Mouse (Mus musculus): Measurements from ENCODE around the gene Il27ra. TPM values are rescaled to one million over a fixed set of nuclear protein-coding genes. Genes with fewer than 3 reads are reported as not detected.

Gene Il27ra
- polyA plus RNA-seq, 1 experiment, result 7.9 TPM

GRCm38 (mm10) chr8:84076412-84076811 lies 34.0 kb upstream of the Il27ra start:
- Histone ChIP-seq H3K4me1 (peaks cover 59% of the 10 kb centered on the region), H3K36me3 (replicated peaks; ENCODE audit: low read length) (peaks cover 80% of the 10 kb centered on the region), H3K27me3 (replicated peaks) (no peaks in the 10 kb centered on the region), H3K9me3 (no peaks in the 10 kb centered on the region), H3K4me3 (replicated peaks) (no peak overlapping the region)
- TF ChIP-seq FLI1 (IDR thresholded peaks at IDR 0.05; ENCODE audit: low read length), result no peak
- no peak for TF ChIP-seq GATA1 (IDR thresholded peaks at IDR 0.05; ENCODE audit: borderline replicate concordance, low read length)

- Histone ChIP-seq H3K9me3 (no peaks in the 10 kb centered on the region), H3K4me3 (replicated peaks) (no peak overlapping the region), H3K27me3 (replicated peaks) (no peaks in the 10 kb centered on the region), H3K36me3 (replicated peaks; ENCODE audit: low read length) (peaks cover 51% of the 10 kb centered on the region), H3K4me1 (peaks cover 89% of the 10 kb centered on the region)
- TF ChIP-seq GATA1 (IDR thresholded peaks at IDR 0.05; ENCODE audit: borderline replicate concordance, low read length), result no peak
- no peak for TF ChIP-seq FLI1 (IDR thresholded peaks at IDR 0.05; ENCODE audit: low read length)
These were observed 31.0 kb upstream of the Il27ra start for GRCm38 (mm10) chr8:84073230-84073976.

GRCm38 (mm10) chr8:84072321-84072720 lies 29.9 kb upstream of the Il27ra start:
- Histone ChIP-seq H3K4me3 (replicated peaks) (peak overlapping the region; percentile 14), H3K27me3 (replicated peaks) (no peaks in the 10 kb centered on the region), H3K36me3 (replicated peaks; ENCODE audit: low read length) (peaks cover 42% of the 10 kb centered on the region), H3K9me3 (no peaks in the 10 kb centered on the region), H3K4me1 (peaks cover 98% of the 10 kb centered on the region)
- TF ChIP-seq FLI1 (IDR thresholded peaks at IDR 0.05; ENCODE audit: low read length) (no peak), GATA1 (IDR thresholded peaks at IDR 0.05; ENCODE audit: borderline replicate concordance, low read length) (no peak)

GRCm38 (mm10) chr8:84071921-84072320 lies 29.5 kb upstream of the Il27ra start:
- TF ChIP-seq GATA1 (IDR thresholded peaks at IDR 0.05; ENCODE audit: borderline replicate concordance, low read length) (no peak), FLI1 (IDR thresholded peaks at IDR 0.05; ENCODE audit: low read length) (no peak)
- H3K4me3 ChIP-seq (replicated peaks), result peak overlapping the region; percentile 2
- no peaks in the 10 kb centered on the region for H3K27me3 ChIP-seq (replicated peaks)
- peaks cover 94% of the 10 kb centered on the region for H3K4me1 ChIP-seq
- no peaks in the 10 kb centered on the region for H3K9me3 ChIP-seq
- H3K36me3 ChIP-seq (replicated peaks; ENCODE audit: low read length), result peaks cover 38% of the 10 kb centered on the region

GRCm38 (mm10) chr8:84070667-84071066 lies 28.3 kb upstream of the Il27ra start:
- no peaks in the 10 kb centered on the region for H3K27me3 ChIP-seq (replicated peaks)
- peaks cover 26% of the 10 kb centered on the region for H3K36me3 ChIP-seq (replicated peaks; ENCODE audit: low read length)
- peaks cover 82% of the 10 kb centered on the region for H3K4me1 ChIP-seq
- H3K9me3 ChIP-seq, result no peaks in the 10 kb centered on the region
- H3K4me3 ChIP-seq (replicated peaks), result no peak overlapping the region
- TF ChIP-seq GATA1 (IDR thresholded peaks at IDR 0.05; ENCODE audit: borderline replicate concordance, low read length) (no peak), FLI1 (IDR thresholded peaks at IDR 0.05; ENCODE audit: low read length) (no peak)

GRCm38 (mm10) chr8:84070241-84070640 lies 27.9 kb upstream of the Il27ra start:
- peaks cover 22% of the 10 kb centered on the region for H3K36me3 ChIP-seq (replicated peaks; ENCODE audit: low read length)
- TF ChIP-seq FLI1 (IDR thresholded peaks at IDR 0.05; ENCODE audit: low read length) (no peak), GATA1 (IDR thresholded peaks at IDR 0.05; ENCODE audit: borderline replicate concordance, low read length) (no peak)
- H3K9me3 ChIP-seq, result no peaks in the 10 kb centered on the region
- H3K27me3 ChIP-seq (replicated peaks), result no peaks in the 10 kb centered on the region
- peak overlapping the region; percentile 40 for H3K4me3 ChIP-seq (replicated peaks)
- H3K4me1 ChIP-seq, result peaks cover 82% of the 10 kb centered on the region

- Histone ChIP-seq H3K36me3 (replicated peaks; ENCODE audit: low read length) (peaks cover 17% of the 10 kb centered on the region), H3K9me3 (no peaks in the 10 kb centered on the region), H3K4me1 (peaks cover 82% of the 10 kb centered on the region), H3K4me3 (replicated peaks) (peak overlapping the region; percentile 40), H3K27me3 (replicated peaks) (no peaks in the 10 kb centered on the region)
- TF ChIP-seq GATA1 (IDR thresholded peaks at IDR 0.05; ENCODE audit: borderline replicate concordance, low read length), result no peak
These were observed 27.4 kb upstream of the Il27ra start for GRCm38 (mm10) chr8:84069750-84070149.

GRCm38 (mm10) chr8:84069169-84069568 lies 26.8 kb upstream of the Il27ra start:
- TF ChIP-seq GATA1 (IDR thresholded peaks at IDR 0.05; ENCODE audit: borderline replicate concordance, low read length) (no peak), FLI1 (IDR thresholded peaks at IDR 0.05; ENCODE audit: low read length) (no peak)
- Histone ChIP-seq H3K27me3 (replicated peaks) (no peaks in the 10 kb centered on the region), H3K4me1 (peaks cover 83% of the 10 kb centered on the region), H3K4me3 (replicated peaks) (peak overlapping the region; percentile 62), H3K36me3 (replicated peaks; ENCODE audit: low read length) (peaks cover 11% of the 10 kb centered on the region), H3K9me3 (no peaks in the 10 kb centered on the region)

GRCm38 (mm10) chr8:84068316-84069035 lies 26.1 kb upstream of the Il27ra start:
- H3K4me1 ChIP-seq, result peaks cover 83% of the 10 kb centered on the region
- peaks cover 7% of the 10 kb centered on the region for H3K36me3 ChIP-seq (replicated peaks; ENCODE audit: low read length)
- no peaks in the 10 kb centered on the region for H3K9me3 ChIP-seq
- TF ChIP-seq GATA1 (IDR thresholded peaks at IDR 0.05; ENCODE audit: borderline replicate concordance, low read length) (no peak), FLI1 (IDR thresholded peaks at IDR 0.05; ENCODE audit: low read length) (no peak)
- H3K4me3 ChIP-seq (replicated peaks), result peak overlapping the region; percentile 93
- H3K27me3 ChIP-seq (replicated peaks), result no peaks in the 10 kb centered on the region

GRCm38 (mm10) chr8:84067911-84068310 lies 25.5 kb upstream of the Il27ra start:
- peaks cover 82% of the 10 kb centered on the region for H3K4me1 ChIP-seq
- H3K27me3 ChIP-seq (replicated peaks), result no peaks in the 10 kb centered on the region
- peak overlapping the region; percentile 93 for H3K4me3 ChIP-seq (replicated peaks)
- peaks cover 7% of the 10 kb centered on the region for H3K36me3 ChIP-seq (replicated peaks; ENCODE audit: low read length)
- TF ChIP-seq FLI1 (IDR thresholded peaks at IDR 0.05; ENCODE audit: low read length), result no peak
- TF ChIP-seq GATA1 (IDR thresholded peaks at IDR 0.05; ENCODE audit: borderline replicate concordance, low read length), result no peak
- no peaks in the 10 kb centered on the region for H3K9me3 ChIP-seq

Data from megakaryocyte, embryonic 14.5 days (primary cell).